Mouse (Mus musculus) embryonic facial prominence, embryonic 11.5 days (tissue): ENCODE results near the gene Saal1. TPM values are rescaled to one million over a fixed set of nuclear protein-coding genes. Genes with fewer than 3 reads are reported as not detected.
A peak's percentile ranks its signal among the peaks of the same experiment; 100 is the strongest.
"Not testable (repeated sequence)": the region's sequence is repeated elsewhere in the genome, so short reads cannot be mapped to it uniquely, and the experiment has no call there.

Source experiments
- ATAC-seq: fragments of 200-750 bp; cut with Nextera tagmentation; replicated peaks from 2 replicates; pipeline ENCODE4 v1.8.0; 2017; ENCODE audit warnings: low read depth; ENCODE audit not compliant: insufficient number of reproducible peaks, low FRiP score, low TSS enrichment
- DNase-seq: peaks from one replicate; pipeline ENCODE4 v3.0.0-alpha.2; 2015; ENCODE audit warnings: low spot score
- H3K27ac ChIP-seq: fragments of 300-500 bp; sonication (generic); replicated peaks from 2 replicates; pipeline ENCODE4 v1.5.1; 2014; ENCODE audit warnings: mild to moderate bottlenecking, low read depth, low read length, control low read depth
- H3K27me3 ChIP-seq: fragments of 300-500 bp; sonication (generic); 2 replicates; pipeline ENCODE4 v1.6.1; 2014; ENCODE audit warnings: mild to moderate bottlenecking, low read length, moderate library complexity, mixed read lengths; ENCODE audit not compliant: control insufficient read depth, insufficient read depth
- H3K36me3 ChIP-seq: fragments of 300-500 bp; sonication (generic); replicated peaks from 2 replicates; pipeline ENCODE4 v1.6.1; 2014; ENCODE audit warnings: low read depth, mild to moderate bottlenecking, low read length, moderate library complexity, mixed read lengths; ENCODE audit not compliant: control insufficient read depth, insufficient read depth
- H3K4me1 ChIP-seq: fragments of 300-500 bp; sonication (generic); 2 replicates; pipeline ENCODE4 v1.6.1; 2014; ENCODE audit warnings: low read length, mixed read lengths; ENCODE audit not compliant: control insufficient read depth, insufficient read depth
- H3K4me2 ChIP-seq: fragments of 300-500 bp; sonication (generic); 2 replicates; pipeline ENCODE4 v1.6.1; 2014; ENCODE audit warnings: low read depth, mild to moderate bottlenecking, control low read depth, low read length, moderate library complexity
- H3K4me3 ChIP-seq: fragments of 300-500 bp; sonication (generic); 2 replicates; pipeline ENCODE4 v1.5.1; 2014; ENCODE audit warnings: low read depth, low read length, control low read depth
- H3K9ac ChIP-seq: fragments of 300-500 bp; sonication (generic); replicated peaks from 2 replicates; pipeline ENCODE4 v1.6.1; 2014; ENCODE audit warnings: mild to moderate bottlenecking, control low read depth, low read length
- H3K9me3 ChIP-seq: fragments of 300-500 bp; sonication (generic); replicated peaks from 2 replicates; pipeline ENCODE4 v1.6.1; 2016; ENCODE audit warnings: mild to moderate bottlenecking, low read length, inconsistent platforms, mixed read lengths; ENCODE audit not compliant: control insufficient read depth
- WGBS: fragments of 180-500 bp; shearing (Covaris S2); extraction: QIAGEN DNeasy Blood & Tissue Kit; methylation state at CpG from one replicate; pipeline ENCODE4 v1.1.7; 2014; 5-methylcytosine and 5-hydroxymethylcytosine counted together
- polyA plus RNA-seq: library from polyadenylated mRNA; unstranded; fragments of >200 nt; fragmentation: Nextera tagmentation; extraction: Ambion mirVana; gene quantifications from 2 replicates; pipeline ENCODE4 v1.2.1, GENCODE M21; 2014

Gene Saal1
- polyA plus RNA-seq, 1 experiment from 2014 or later = 51.7 TPM

- peak; percentile 59 for DNase-seq
- no peaks in the 10 kb centered on the region for H3K9me3 ChIP-seq
- 37% methylated on average over 9 of the region's 9 CpGs for WGBS
- ATAC-seq = no peak
- H3K36me3 ChIP-seq = no peaks in the 10 kb centered on the region
- H3K27ac ChIP-seq = no peak overlapping the region
- no peak overlapping the region for H3K9ac ChIP-seq
- H3K4me2 ChIP-seq = no peak overlapping the region
- H3K27me3 ChIP-seq = no peaks in the 10 kb centered on the region
- no peaks in the 10 kb centered on the region for H3K4me1 ChIP-seq
- H3K4me3 ChIP-seq = no peak overlapping the region
Observed at GRCm38 (mm10) chr7:46665236-46665635, 45.2 kb downstream of the Saal1 start.

- Histone ChIP-seq H3K36me3 (no peaks in the 10 kb centered on the region), H3K4me2 (no peak overlapping the region), H3K27ac (no peak overlapping the region), H3K9ac (no peak overlapping the region), H3K9me3 (no peaks in the 10 kb centered on the region), H3K27me3 (no peaks in the 10 kb centered on the region), H3K4me1 (no peaks in the 10 kb centered on the region), H3K4me3 (no peak overlapping the region)
- ATAC-seq (no peak), DNase-seq (no peak)
- WGBS = 41% methylated on average over 18 of the region's 18 CpGs
Observed at GRCm38 (mm10) chr7:46661591-46662090, 48.8 kb downstream of the Saal1 start.

GRCm38 (mm10) chr7:46652279-46652678 lies 58.2 kb downstream of the Saal1 start:
- no peak for ATAC-seq
- Histone ChIP-seq H3K4me1 (no peaks in the 10 kb centered on the region), H3K27ac (no peak overlapping the region), H3K9ac (no peak overlapping the region), H3K4me3 (no peak overlapping the region), H3K9me3 (no peaks in the 10 kb centered on the region), H3K27me3 (no peaks in the 10 kb centered on the region), H3K4me2 (no peak overlapping the region), H3K36me3 (no peaks in the 10 kb centered on the region)
- WGBS = 67% methylated on average over 2 of the region's 2 CpGs
- no peak for DNase-seq

GRCm38 (mm10) chr7:46650231-46650630 lies 60.2 kb downstream of the Saal1 start:
- DNase-seq = peak; percentile 64
- not testable (repeated sequence) for H3K4me1 ChIP-seq, ATAC-seq, H3K36me3 ChIP-seq, H3K9me3 ChIP-seq, H3K4me3 ChIP-seq, H3K27me3 ChIP-seq, H3K9ac ChIP-seq, H3K27ac ChIP-seq, H3K4me2 ChIP-seq
- 50% methylated on average over 5 of the region's 5 CpGs for WGBS

- no peak overlapping the region for H3K27ac ChIP-seq
- no peaks in the 10 kb centered on the region for H3K27me3 ChIP-seq
- no peak overlapping the region for H3K9ac ChIP-seq
- H3K4me1 ChIP-seq = no peaks in the 10 kb centered on the region
- 67% methylated on average over 4 of the region's 4 CpGs for WGBS
- no peak overlapping the region for H3K4me3 ChIP-seq
- H3K9me3 ChIP-seq = no peaks in the 10 kb centered on the region
- DNase-seq = no peak
- no peak overlapping the region for H3K4me2 ChIP-seq
- no peaks in the 10 kb centered on the region for H3K36me3 ChIP-seq
- no peak for ATAC-seq
Observed at GRCm38 (mm10) chr7:46648431-46649140, 61.9 kb downstream of the Saal1 start.

- ATAC-seq = no peak
- WGBS = 80% methylated on average over 1 of the region's 1 CpGs
Observed at GRCm38 (mm10) chr7:46643172-46643571, 67.3 kb downstream of the Saal1 start.

GRCm38 (mm10) chr7:46640062-46640461 lies 70.4 kb downstream of the Saal1 start:
- Histone ChIP-seq H3K27ac (no peak overlapping the region), H3K4me1 (no peaks in the 10 kb centered on the region), H3K27me3 (no peaks in the 10 kb centered on the region), H3K36me3 (no peaks in the 10 kb centered on the region), H3K9ac (peak overlapping the region; percentile 72), H3K4me3 (peak overlapping the region; percentile 69), H3K9me3 (no peaks in the 10 kb centered on the region), H3K4me2 (peak overlapping the region; percentile 86)
- WGBS = 23% methylated on average over 17 of the region's 17 CpGs
- no peak for ATAC-seq
- DNase-seq = no peak

More at GRCm38 (mm10) chr7:46643172-46643571, 67.3 kb downstream of the Saal1 start:
- no peak overlapping the region for H3K9ac ChIP-seq
- H3K4me2 ChIP-seq = no peak overlapping the region
- H3K4me1 ChIP-seq = no peaks in the 10 kb centered on the region
- H3K4me3 ChIP-seq = no peak overlapping the region
- no peaks in the 10 kb centered on the region for H3K36me3 ChIP-seq
- DNase-seq = no peak
- H3K9me3 ChIP-seq = no peaks in the 10 kb centered on the region
- no peak overlapping the region for H3K27ac ChIP-seq
- H3K27me3 ChIP-seq = no peaks in the 10 kb centered on the region

GRCm38 (mm10) chr7:46639692-46640031 lies 70.8 kb downstream of the Saal1 start, which contains the start of gene Sergef:
Gene Sergef (minus strand): TSS chr7:46639807.
- under 1% methylated on average over 30 of the region's 30 CpGs for WGBS
- Histone ChIP-seq H3K27me3 (no peaks in the 10 kb centered on the region), H3K4me1 (no peaks in the 10 kb centered on the region), H3K4me3 (peak within 1 kb of the TSS; percentile 69), H3K27ac (no peak within 1 kb of the TSS), H3K4me2 (peak within 1 kb of the TSS; percentile 86), H3K36me3 (no peaks in the 10 kb centered on the region), H3K9me3 (no peaks in the 10 kb centered on the region), H3K9ac (peak within 1 kb of the TSS; percentile 72)
- ATAC-seq = peak; percentile 97
- DNase-seq = peak; percentile 90
